Mouse (Mus musculus) heart, embryonic 14.5 days (tissue): ENCODE measurements around the gene Comtd1. TPM values are rescaled to one million over a fixed set of nuclear protein-coding genes. Genes with fewer than 3 reads are reported as not detected.
A peak's percentile ranks its signal among the peaks of the same experiment; 100 is the strongest.

Source experiments
- ATAC-seq: fragments of 200-750 bp; cut with Nextera tagmentation; 2 replicates; pipeline ENCODE4 v1.8.0; 2017; ENCODE audit warnings: low read depth, moderate TSS enrichment; ENCODE audit not compliant: insufficient number of reproducible peaks, insufficient read depth, low FRiP score
- H3K27ac ChIP-seq, 2 experiments: fragments of 200-500 bp in 1 of 2; fragments of 300-500 bp in 1 of 2; sonication (generic) in 1 of 2; replicated peaks in 1 of 2; 2 replicates each; pipeline ENCODE4 v1.5.1; 2012 to 2014; ENCODE audit warnings: low read depth in 2 of 2, low read length in 2 of 2, control low read depth in 1 of 2, mild to moderate bottlenecking in 1 of 2, mixed read lengths in 1 of 2; ENCODE audit not compliant: control insufficient read depth in 1 of 2, insufficient read depth in 1 of 2
- H3K27me3 ChIP-seq: fragments of 300-500 bp; sonication (generic); 2 replicates; pipeline ENCODE4 v1.6.1; 2014; ENCODE audit warnings: mild to moderate bottlenecking, low read length, control low read depth; ENCODE audit not compliant: control insufficient read depth, insufficient read depth
- H3K36me3 ChIP-seq: fragments of 300-500 bp; sonication (generic); 2 replicates; pipeline ENCODE4 v1.6.1; 2014; ENCODE audit warnings: mild to moderate bottlenecking, control low read depth, low read length, mixed read lengths; ENCODE audit not compliant: control insufficient read depth, insufficient read depth
- H3K4me1 ChIP-seq, 2 experiments: fragments of 200-500 bp in 1 of 2; fragments of 300-500 bp in 1 of 2; sonication (generic) in 1 of 2; 2 replicates each; pipeline ENCODE4 v1.6.1; 2012 to 2014; ENCODE audit warnings: low read length in 2 of 2, control low read depth in 1 of 2, mixed read lengths in 1 of 2; ENCODE audit not compliant: control insufficient read depth in 2 of 2, insufficient read depth in 2 of 2
- H3K4me2 ChIP-seq: fragments of 300-500 bp; sonication (generic); 2 replicates; pipeline ENCODE4 v1.6.1; 2014; ENCODE audit warnings: mild to moderate bottlenecking, low read length
- H3K4me3 ChIP-seq, 2 experiments: fragments of 200-500 bp in 1 of 2; fragments of 300-500 bp in 1 of 2; sonication (generic) in 1 of 2; 2 replicates each; pipeline ENCODE4 v1.5.1; 2012 to 2014; ENCODE audit warnings: low read length in 2 of 2, mild to moderate bottlenecking in 2 of 2, control low read depth in 1 of 2, low read depth in 1 of 2, moderate library complexity in 1 of 2; ENCODE audit not compliant: control insufficient read depth in 1 of 2, insufficient read depth in 1 of 2
- H3K9ac ChIP-seq: fragments of 300-500 bp; sonication (generic); 2 replicates; pipeline ENCODE4 v1.6.1; 2014; ENCODE audit warnings: mild to moderate bottlenecking, low read length
- H3K9me3 ChIP-seq: fragments of 300-500 bp; sonication (generic); 2 replicates; pipeline ENCODE4 v1.6.1; 2016; ENCODE audit warnings: low read length, control low read depth; ENCODE audit not compliant: control insufficient read depth
- WGBS: fragments of 180-500 bp; shearing (Covaris S2); extraction: QIAGEN DNeasy Blood & Tissue Kit; methylation state at CpG from one replicate; pipeline ENCODE4 v1.1.7; 2014; 5-methylcytosine and 5-hydroxymethylcytosine counted together
- polyA plus RNA-seq: library from polyadenylated mRNA; unstranded; fragments of >200 nt; fragmentation: Nextera tagmentation; extraction: Ambion mirVana; gene quantifications from 2 replicates; pipeline ENCODE4 v1.2.1, GENCODE M21; 2014

Gene Comtd1
- polyA plus RNA-seq, 1 experiment from 2014 or later, result 41.0 TPM

DNA sequence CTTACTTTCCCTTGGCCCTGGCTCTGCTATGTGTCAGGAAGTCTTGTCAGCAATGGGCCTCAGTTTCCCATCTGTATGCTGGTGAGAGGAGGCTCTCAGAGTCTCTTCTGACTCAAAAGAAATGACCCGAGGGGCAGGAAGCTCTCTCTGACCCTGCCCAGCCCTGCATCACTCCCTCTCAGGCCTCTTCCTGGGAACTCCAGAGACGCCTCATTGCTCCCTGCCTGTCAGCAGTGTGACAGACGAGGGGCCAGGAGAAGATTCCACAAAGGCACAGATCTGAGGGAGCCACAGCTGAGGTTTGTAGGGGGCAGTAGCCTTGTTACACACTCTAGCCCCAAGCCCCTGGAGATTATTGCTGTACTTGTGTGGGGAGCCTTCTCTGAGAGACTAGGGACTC is 7.2 kb upstream of the Comtd1 start:
- Histone ChIP-seq H3K9ac (no peak overlapping the region), H3K4me2 (no peak overlapping the region), H3K4me1 (peaks cover 10 to 11% of the 10 kb centered on the region in 2 experiments; a peak in 3 of 4 replicates), H3K9me3 (no peaks in the 10 kb centered on the region), H3K27ac (no peak overlapping the region), H3K27me3 (no peaks in the 10 kb centered on the region), H3K4me3 (no peak overlapping the region), H3K36me3 (no peaks in the 10 kb centered on the region)
- no peak for ATAC-seq
- WGBS, result 43% methylated on average over 3 of the region's 3 CpGs

DNA sequence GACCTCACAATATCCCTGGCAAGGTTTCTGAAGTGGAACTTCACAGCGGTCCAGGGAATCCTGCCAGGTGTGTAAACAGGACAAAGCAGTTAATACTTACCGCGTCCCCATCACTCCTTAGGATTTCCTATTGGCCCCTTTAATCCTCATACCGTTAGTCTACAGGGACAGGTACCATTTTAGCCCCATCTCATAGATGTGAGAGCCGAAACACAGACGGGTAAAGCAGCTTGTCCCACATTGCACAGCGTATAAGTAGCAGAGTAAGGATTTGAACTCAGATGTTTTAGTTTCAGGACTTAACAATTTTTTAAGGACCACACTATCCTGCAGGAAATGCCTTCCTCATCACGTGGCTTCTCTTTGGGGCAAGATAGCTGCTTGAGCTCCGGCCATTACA is 5.5 kb upstream of the Comtd1 start:
- no peak overlapping the region for H3K4me3 ChIP-seq
- no peaks in the 10 kb centered on the region for H3K27me3 ChIP-seq
- H3K27ac ChIP-seq, result no peak overlapping the region
- H3K36me3 ChIP-seq, result no peaks in the 10 kb centered on the region
- peak overlapping the region; percentile 64; the same call in 1 of the 2 replicates for H3K4me2 ChIP-seq
- no peaks in the 10 kb centered on the region for H3K9me3 ChIP-seq
- no peak for ATAC-seq
- WGBS, result 70% methylated on average over 9 of the region's 9 CpGs
- H3K9ac ChIP-seq, result no peak overlapping the region
- H3K4me1 ChIP-seq, result peaks cover 10 to 14% of the 10 kb centered on the region in 2 experiments; a peak in 3 of 4 replicates

DNA sequence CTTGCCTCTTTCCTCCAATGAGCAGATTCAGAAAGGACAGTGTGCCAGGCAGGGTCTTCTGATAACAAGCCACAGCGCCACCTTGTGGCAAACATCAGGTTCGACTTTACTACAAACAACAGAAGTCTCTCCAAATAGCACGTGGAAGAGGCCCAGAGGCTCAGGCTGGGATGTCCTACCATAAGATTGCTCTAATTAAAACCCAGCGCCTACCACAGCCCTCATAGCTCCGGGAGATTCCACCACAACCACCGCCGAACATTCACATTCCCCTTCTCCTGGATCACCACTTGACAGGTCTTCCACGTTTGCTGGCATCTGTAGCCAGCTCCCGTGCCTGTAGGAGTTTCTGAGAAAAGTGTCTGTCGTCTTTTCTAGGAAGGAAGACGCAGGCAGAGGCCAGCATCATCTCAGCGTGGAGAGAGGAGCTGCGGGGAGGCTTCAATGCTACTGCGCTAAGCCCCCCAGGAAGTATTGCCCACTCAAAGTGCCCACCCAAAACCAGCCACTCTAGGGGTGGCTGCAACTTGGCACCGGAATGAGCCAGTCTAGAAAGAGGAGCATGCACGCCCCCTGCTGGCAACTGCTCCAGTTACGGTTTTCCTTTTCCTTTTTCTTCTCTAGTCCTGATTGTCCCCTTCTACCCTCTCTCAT is 4.8 kb upstream of the Comtd1 start:
- Histone ChIP-seq H3K4me1 (peaks cover 10 to 14% of the 10 kb centered on the region in 2 experiments; a peak in 3 of 4 replicates), H3K4me3 (peak overlapping the region; percentile 21 to 25), H3K27me3 (no peaks in the 10 kb centered on the region), H3K4me2 (peak overlapping the region; percentile 64), H3K9ac (0 out of 2 replicates have a peak overlapping the region, but pooled peaks have one; percentile 22), H3K27ac (peak overlapping the region in 1 of 2 experiments; percentile 25; a peak in 1 of 4 replicates), H3K9me3 (no peaks in the 10 kb centered on the region), H3K36me3 (no peaks in the 10 kb centered on the region)
- whole genome bisulfite sequencing, result 5% methylated on average over 17 of the region's 17 CpGs
- ATAC-seq, result peak; percentile 5; the same call in 1 of the 2 replicates

DNA sequence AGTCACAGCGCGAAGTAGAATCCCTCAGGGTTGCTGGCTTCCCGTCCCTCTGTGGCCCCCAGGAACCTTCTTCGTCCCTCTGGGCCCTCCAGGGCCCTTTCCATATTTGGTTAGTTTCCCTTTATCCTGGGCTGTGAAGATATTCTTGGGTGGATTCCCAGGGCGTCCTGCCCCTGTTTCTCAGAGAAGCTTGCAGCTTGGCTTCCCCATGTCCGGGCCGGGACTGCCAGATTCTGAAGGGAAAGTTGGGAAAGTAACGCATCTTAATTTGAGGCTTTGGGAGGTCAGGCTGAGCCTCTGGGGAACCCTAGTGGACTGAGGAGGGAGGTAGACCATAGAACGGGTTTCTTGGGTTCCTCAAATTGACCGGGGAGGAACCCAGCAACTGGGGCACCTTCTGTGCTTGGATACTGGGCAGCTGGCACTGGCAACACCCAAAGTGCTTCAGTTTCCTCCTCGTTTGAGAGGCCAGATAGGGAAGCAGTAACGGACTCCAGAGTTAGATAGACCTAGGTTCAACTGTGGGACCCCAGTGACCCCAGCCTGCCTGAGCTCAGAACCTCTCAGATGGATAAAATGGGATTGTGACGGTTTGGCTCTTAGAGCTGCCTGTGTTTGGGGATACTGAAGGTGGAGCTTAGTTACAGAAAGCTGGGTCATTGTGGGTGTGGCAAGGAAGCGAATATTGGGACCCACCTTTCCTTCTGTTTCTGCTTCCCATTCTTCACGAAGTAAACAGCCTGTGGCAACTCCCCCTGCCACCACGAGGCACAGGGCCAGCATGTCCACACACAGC is 3.4 kb upstream of the Comtd1 start:
- Histone ChIP-seq H3K4me1 (peaks cover 16% of the 10 kb centered on the region in 2 experiments), H3K4me2 (no peak overlapping the region)

DNA sequence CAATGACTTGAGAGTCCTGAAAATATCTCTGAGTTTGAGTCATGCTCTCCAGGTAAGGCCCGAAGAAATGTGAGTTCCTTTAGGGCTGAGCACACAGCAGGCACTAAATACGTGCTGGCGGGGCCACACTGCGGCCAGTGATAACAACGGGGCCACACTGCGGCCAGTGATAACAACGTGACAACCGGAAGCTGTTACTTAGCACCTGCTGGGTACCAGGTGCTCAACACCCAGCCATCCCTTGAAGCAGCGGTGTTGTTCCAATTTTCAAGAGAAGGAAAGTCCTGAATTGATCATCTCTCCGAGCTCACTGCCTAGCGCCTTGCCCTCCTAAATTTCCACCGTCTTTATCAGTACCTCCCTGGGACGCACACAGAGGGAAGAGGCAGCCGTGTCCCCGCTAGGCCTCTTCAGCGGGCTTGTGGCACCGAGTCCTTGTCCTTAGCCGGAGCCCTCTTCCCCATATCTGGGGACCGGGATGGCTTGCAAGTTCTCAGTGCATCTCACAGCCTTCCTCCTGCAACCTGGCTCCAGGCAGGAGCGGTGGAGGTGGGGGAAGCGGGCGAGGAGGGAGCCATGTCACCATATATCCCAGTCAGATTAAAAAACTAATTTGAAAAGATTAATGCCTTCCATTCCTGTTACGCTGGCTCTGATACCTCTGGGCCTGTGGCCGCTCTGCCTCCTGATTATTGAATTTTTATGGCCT is 1.8 kb upstream of the Comtd1 start:
- H3K4me3 ChIP-seq, result no peak overlapping the region
- H3K36me3 ChIP-seq, result peaks cover 15% of the 10 kb centered on the region
- no peak overlapping the region for H3K27ac ChIP-seq
- no peaks in the 10 kb centered on the region for H3K27me3 ChIP-seq
- H3K4me1 ChIP-seq, result peaks cover 21 to 24% of the 10 kb centered on the region in 2 experiments
- no peak overlapping the region for H3K4me2 ChIP-seq
- 47% methylated on average over 24 of the region's 24 CpGs for WGBS
- H3K9me3 ChIP-seq, result no peaks in the 10 kb centered on the region
- ATAC-seq, result no peak
- H3K9ac ChIP-seq, result no peak overlapping the region

More for the DNA sequence above, 3.4 kb upstream of the Comtd1 start:
- Histone ChIP-seq H3K27ac (no peak overlapping the region), H3K36me3 (no peaks in the 10 kb centered on the region), H3K9me3 (no peaks in the 10 kb centered on the region), H3K4me3 (no peak overlapping the region), H3K27me3 (no peaks in the 10 kb centered on the region), H3K9ac (no peak overlapping the region)
- WGBS, result 70% methylated on average over 16 of the region's 16 CpGs
- ATAC-seq, result no peak

DNA sequence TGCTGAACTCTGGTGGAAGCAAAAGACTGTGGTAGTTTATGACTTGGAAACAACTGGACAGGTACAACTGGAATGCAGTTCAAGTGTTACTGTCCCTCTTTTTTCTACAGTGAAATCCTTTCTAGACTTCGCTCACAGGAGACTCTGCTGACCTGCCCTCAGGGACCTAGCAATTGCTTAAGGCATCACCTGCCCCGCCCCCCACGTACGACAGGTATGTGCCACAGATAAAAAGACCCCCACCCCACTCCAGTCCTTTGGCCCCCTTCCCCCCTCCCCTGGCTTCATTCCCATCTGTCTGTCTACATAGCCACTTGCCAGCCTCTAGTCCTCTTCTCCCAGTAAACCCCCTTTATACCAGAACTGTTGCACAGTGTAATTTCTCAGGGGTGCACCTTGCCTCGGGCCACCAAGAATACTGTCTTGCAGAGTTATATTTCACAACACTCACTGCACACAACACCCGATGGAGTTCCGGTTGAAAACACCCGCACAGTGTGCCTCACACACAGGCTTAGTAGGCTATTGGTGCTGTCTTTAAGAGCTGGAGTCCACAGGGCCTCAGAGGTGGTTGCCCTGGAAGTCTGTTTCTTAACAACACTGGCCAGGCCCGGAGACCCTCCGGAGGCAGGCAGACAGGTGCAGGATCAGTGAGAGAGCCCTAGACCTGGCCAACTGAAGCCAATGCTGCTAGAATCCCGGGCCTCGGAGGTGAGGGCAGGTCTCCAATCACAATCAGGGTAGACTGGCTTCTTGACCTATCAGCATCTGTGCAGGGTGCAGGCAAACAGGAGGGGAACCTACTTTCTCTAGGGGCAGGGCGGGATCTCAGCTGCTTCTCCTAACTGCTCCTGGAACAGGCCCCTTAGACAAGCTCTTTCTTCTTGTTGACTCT is 994 bp upstream of the Comtd1 start:
- H3K27me3 ChIP-seq, result no peaks in the 10 kb centered on the region
- H3K9me3 ChIP-seq, result no peaks in the 10 kb centered on the region
- H3K9ac ChIP-seq, result no peak overlapping the region
- WGBS, result 79% methylated on average over 13 of the region's 13 CpGs
- no peak overlapping the region for H3K4me3 ChIP-seq
- H3K36me3 ChIP-seq, result peaks cover 23% of the 10 kb centered on the region
- peaks cover 21 to 24% of the 10 kb centered on the region in 2 experiments for H3K4me1 ChIP-seq
- no peak overlapping the region for H3K4me2 ChIP-seq
- ATAC-seq, result no peak
- no peak overlapping the region for H3K27ac ChIP-seq
